Mouse (Mus musculus): ENCODE measurements at regions not wholly inside any gene's neighbourhood (a gene's known extent, or its start where the extent isn't known, plus 50 kb on each side); places are given as distances from the start of the nearest gene placed in this dataset.

DNA sequence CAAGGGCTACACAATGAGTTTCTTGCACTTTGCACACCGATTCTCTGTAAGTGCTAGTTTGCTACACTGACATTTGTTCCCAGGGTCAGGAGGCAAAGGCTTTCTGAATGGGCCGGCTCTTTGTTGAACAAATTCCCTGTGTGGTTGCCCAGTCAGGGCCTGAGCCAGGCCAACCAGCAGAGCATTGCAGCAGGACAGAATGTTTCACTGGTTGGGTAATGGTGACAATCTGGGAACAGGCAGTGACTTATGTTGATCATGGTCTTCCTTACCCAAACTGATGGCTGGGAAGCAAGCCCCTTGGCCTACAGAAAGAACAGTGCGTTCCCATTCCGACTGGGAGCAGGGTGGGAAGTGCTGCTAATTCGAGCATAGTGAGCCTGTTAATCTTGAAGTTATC lies 363.7 kb upstream of the Satb1 start:
- no peak for DNase-seq (ENCODE audit: low spot score in 2 of 2)

DNA sequence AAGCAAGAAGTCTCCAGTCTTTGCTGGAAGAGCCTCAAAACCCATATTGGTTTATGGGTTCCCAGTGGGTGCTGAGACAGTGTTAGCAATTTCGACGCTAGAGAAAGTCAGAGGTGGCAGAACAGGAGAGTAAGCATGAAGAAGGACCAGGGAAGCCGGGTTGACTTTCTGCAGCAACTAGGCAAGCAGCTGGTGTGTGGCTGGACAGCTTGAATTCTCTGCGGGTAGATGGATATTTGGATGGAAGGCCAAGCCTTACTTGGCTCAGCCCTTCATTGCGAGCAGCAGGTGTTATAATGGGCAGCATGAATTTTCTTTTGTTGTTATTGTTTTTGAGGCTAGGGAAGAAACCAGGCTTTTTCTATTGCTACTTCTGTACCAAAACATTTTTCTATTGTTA lies 362.7 kb upstream of the Satb1 start:
- DNase-seq (ENCODE audit: low spot score in 2 of 2): no peak

DNA sequence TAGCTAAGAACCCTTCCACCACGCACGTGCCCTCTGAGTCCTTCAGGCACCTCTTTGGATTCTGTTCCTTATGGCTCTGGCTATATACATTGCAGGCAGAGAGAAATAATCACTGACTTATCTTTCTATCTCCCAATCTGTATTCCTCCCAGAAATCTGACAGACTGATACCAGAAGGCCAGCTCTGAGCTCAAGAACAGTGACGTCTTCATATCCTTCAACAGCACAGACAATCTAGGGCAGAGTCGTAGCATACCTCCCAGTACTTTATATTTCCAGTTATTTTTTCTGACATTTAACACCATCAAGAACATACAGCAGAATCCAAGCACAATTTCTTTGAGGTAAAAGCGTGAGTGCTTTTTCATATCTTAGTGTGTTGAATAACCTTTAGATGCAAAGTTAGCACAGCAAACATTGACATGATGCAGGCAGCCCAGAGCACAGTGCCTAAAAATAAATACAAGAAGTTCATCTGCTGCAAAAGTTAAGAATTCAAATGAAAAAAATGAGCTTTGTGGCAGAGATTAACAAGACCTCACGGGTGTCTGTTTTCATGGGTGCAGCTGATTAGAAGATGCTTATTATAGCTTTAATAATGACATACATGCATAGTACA lies 358.1 kb upstream of the Satb1 start:
- no peak for DNase-seq (ENCODE audit: low spot score in 2 of 2)

DNA sequence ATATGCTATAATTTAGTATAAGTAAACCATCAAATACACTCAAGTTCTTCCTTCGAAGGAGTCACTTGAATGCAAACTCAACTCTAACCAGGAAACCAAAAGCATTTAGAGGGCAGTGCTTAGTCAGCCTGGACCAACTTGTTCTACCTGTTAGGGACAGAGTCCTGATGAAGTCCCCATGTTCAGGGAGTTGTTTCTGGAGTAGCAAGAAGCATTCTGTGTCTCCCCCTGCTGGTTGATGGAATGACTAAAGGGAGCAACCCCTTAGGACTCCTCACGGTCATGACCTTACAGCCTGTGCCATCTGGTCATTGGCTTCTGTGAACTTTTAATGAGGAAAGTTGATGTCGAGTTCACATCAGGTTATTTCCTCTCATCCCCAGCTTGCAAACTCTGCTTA lies 349.6 kb upstream of the Satb1 start:
- peak in 1 of 2 experiments; percentile 20 for DNase-seq (ENCODE audit: low spot score in 2 of 2)

DNA sequence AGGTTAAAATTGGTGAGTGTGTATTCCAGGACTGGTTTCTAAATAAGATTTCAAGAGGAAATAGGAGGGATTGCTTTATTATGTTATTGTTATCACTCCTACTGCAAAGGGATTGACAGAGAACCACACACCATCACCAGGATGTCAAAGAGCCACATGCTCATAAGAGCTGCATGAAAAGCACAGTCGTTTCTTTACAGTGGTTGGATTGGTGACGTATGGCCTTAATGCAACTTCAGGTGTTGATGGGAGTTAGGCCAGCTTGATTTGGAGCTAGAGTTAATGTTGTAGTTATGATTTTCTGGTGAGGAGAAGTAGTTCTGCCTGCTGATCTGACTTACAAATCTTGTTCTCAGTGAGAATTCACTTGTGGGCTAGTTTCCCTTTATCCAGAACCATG lies 344.9 kb upstream of the Satb1 start:
- no peak for DNase-seq (ENCODE audit: low spot score in 2 of 2)

DNA sequence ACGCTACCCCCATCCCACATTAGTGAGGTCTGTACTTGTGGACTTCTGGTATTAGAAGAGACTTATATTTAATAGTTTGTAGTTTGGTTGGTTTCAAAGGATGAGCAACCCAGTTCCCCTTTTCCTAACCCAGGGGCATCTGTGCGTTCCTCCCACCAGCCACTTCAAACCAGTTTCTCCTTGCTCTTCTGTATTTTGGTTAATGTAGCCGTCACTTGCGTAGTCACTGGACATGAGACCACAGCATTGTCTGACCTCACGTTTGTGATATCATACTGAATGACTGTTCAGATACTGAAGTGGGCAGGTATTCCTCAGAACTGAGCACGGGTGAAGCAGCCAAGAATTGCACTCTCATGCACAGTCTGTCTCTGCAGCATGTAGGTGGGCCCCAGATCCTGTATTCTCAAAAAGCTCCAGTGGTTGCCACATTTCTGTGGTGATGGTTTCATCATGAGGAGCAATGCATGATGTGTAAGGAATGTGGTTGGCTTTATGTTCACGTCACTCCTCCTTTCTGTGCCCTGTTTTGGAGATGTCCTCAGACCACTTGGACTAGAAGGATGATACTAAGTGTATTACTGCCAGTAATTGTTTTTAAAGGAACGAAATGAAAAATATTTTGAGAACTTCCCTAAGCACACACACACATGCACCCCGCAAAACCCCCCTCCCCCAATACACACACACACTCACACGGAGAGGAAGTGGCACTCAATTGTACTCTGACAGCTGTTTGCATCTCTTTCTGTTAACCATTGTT lies 335.2 kb upstream of the Satb1 start:
- no peak for DNase-seq (ENCODE audit: low spot score in 2 of 2)

DNA sequence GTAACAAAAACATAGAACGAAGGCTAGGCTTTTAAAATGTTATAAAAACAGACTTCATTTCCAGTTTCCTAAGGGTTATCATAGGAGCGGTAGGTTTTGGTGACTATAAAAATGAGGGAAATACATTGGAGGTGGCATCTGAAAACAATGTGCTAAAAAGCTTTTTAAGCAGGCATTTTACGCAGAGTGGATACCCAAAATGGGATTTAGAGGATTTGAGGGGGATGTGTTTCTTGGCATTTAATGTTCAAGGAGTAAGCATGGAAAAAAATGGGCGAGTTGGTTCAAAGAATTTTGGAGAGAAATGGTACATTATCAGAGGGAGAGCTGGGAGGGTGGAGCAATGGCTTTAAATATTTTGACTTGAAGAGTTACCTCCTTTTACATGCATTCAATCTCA lies 334.6 kb upstream of the Satb1 start:
- DNase-seq (ENCODE audit: low spot score in 2 of 2): no peak

DNA sequence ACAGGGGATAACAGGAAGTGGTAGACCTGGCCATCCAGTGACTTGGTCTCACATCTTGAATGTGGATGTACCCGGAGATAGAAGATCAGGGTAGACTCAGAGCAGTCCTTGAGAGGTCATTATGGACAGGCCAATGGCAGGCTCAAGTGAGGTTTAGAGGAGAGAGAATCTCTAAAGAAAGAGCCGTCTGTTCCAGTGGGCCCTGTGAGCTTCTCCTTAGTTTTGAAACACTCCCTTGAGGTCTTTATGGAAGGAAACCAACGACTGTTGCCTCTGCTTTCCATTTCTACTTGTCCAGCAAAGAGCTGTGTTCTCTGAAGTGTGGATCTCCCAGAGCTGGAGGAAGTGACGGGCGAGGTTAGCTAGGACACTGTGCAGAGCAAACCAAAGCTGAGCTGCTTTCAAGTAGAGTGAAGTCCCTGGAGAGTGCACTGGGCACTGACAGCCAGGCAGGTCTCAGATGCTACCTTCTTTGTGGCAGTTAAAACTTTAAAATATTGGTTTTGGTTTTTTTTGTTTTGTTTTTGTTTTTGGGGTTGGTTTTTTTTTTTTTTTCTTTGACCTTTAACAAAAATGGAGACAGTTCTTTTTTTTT lies 332.9 kb upstream of the Satb1 start:
- no peak for DNase-seq (ENCODE audit: low spot score in 2 of 2)

DNA sequence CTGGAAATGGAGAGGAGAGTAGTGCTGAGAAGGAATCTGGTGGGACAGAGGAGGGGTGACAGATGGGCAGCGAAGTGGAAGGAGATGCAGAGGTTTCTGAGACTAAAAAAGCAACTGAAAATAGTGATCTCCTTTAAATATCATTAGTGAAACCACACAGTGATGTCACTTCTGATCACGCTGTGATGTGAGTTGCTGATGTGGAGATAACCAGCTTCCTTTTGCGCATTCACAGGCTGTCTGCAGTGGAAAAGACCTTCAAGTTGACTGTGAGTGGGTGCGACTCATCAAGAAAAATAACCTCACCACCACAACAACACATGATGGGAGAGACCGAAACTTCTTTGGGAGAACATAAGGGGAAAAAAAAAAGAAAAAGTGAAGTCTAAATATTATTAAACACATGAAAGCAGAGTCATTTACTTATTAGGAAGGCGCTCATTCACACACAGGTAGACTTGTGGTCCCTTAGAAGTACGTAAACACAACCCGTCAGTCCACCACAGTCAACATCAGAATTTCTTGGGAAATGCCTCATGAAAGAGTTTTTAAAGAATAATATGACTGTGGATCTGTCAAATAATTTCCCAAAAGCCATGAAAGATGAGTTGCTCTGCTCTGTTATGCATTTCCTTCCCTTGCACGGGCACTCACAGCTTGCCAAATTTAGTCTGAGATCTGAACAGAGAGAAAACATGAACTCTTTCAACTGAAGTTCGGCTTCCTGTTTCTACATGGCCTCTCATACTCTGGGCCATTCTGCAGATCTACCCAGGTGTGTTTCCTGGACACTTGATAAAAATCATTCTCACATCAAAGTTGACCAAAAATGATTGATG lies 329.7 kb upstream of the Satb1 start:
- no peak for DNase-seq (ENCODE audit: low spot score in 2 of 2)

DNA sequence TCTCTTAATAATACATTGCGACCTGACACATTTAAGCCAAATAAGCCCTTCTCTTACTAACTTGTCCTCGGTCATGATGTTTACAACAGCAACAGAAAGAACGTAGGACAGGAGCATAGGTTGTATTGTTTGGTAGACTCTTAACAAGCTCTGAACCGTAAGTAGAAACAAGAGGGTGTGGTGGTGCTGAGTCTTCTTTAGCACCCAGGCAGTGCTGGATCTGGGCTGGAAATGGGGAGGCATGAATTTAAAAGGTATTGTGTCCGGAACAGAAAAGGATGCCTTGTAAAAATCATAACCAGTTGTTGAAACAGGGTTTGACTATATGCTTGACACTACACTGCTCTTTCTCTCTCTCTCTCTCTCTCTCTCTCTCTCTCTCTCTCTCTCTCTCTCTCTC lies 317.4 kb upstream of the Satb1 start:
- DNase-seq (ENCODE audit: low spot score in 2 of 2): no peak

DNA sequence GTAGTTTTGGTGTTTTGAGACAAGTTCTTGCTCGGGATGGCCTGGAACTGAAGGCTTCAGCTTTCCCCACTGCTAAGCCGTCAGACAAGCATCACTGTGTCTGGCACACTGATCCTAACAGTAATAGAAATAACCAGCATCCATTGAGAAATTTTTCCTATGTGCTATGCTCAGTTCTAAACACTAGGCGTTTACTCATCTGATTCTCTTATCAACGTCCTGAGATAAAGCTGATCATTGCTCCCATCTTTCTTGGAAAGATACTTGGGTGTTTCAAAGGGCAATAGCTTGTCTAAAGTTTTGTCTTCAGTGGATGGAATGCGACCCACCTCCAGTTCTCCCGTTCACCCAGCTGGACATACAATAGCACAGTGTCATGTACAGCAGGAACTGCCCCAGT lies 316.7 kb upstream of the Satb1 start:
- no peak for DNase-seq (ENCODE audit: low spot score in 2 of 2)

DNA sequence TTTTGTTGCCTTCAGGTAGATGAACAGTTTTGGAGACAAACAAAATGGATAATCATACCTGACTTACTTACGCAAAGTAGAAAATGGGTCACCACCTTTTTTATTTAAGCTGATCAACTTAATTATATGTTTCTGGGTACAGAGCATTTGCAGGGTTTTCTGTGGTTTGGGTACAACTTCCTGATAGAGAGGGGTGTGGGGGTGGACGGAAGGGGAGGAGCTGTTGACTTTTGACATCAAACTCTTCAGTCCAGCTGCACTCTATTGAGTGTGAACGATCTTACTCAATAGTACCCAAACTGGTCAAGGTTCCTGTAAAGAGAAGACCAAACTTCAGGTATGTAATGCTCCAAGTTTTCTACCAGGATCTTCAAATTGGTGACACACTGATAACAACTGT lies 316.0 kb upstream of the Satb1 start:
- DNase-seq (ENCODE audit: low spot score in 2 of 2): no peak

DNA sequence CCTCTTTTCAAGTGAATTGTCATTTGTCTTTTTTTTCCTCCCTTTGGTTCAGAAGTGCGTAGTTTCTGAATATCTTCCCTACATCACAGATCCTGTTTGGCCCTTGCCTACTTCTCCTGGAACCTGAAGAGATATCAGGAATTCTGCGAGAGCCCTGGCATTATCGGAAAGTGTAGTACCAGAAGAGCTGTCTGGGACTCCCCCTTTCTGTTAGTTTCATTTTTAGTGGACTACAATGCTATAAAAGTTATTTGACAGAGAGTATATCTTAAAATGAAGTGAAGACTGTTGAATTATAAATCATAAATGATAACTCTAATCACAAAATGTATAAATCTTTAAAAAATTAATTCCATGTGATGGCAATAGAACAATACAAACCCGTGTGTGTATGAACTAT lies 270.8 kb upstream of the Satb1 start:
- no peak for DNase-seq (ENCODE audit: low spot score in 2 of 2)

DNA sequence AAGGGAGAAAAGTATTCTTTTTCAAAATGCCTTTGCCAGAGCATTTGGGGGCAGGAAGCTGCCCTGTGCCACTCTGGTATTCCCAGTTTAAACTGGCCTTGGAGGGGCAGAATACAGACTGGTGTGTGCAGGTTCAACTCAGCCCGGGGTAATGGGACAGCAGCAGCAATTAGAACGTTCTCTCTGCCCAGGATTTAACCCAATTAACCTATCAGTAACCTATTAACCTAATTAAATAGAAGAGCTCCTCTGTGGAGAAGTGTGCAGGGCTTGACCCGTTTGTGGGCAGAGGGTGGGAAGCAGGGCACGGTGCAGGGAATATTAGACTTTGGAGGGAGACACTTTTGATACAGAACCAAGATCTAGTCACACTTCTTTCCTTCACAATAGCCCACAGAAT lies 252.7 kb upstream of the Satb1 start:
- DNase-seq (ENCODE audit: low spot score in 2 of 2): no peak

DNA sequence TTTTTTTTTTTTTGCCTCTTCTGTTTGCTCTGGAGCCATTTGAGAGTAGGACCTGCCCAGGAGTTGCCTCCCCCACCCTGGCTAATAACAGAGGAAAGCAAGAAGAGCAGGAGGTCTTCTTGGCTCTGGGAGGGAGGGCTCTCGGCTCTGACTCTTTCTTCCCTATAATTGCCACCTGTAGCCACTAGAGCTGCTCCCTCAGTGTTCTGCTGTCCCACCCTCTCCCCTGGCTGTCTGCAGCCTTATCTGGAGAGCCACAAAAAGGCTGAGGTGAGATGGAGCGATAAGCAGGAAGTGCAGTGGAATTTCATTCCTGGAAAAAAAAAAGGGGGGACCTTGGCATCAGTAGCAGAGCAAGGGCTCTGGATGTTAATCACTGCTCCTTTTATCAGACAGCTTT lies 251.4 kb upstream of the Satb1 start:
- no peak for DNase-seq (ENCODE audit: low spot score in 2 of 2)

DNA sequence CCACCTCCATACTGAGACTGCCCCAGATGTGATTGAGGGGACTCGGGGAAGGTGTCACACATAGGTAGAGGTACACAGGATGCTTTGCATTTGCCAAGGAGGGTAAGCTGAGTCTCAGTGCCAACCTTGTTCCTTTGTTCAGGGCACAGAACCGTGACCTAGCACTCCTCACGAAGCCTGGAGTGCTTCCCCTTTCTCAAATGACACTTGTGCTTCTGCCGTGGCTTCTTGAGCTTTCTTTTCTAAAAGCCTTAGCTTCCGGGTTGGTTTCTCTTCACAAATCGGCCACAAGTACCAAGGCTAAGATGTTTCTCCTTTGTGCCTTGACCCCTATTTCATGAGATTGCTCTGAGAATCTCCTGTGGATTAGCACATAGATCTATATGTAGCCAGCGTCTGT lies 246.2 kb upstream of the Satb1 start:
- DNase-seq (ENCODE audit: low spot score in 2 of 2): no peak

DNA sequence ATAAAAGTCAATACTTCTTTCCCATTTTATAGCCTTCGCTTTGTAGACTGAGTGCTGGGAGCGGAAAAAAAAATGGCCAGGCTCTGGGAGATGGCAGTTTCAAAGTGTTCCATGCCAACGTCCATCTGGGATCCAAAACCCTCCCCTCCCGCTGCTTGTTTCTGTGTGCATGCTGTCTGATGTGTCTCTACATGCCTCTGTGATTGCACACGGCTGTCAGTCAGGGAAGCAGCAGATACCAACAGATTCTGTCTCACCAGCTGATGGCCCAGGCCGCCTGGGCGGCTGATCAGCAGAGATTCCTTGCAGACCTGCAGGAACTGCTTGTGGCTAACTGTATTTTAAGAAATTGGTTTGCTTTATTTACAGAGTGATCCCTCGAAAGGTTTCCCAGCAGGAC lies 245.4 kb upstream of the Satb1 start:
- no peak for DNase-seq (ENCODE audit: low spot score in 2 of 2)

DNA sequence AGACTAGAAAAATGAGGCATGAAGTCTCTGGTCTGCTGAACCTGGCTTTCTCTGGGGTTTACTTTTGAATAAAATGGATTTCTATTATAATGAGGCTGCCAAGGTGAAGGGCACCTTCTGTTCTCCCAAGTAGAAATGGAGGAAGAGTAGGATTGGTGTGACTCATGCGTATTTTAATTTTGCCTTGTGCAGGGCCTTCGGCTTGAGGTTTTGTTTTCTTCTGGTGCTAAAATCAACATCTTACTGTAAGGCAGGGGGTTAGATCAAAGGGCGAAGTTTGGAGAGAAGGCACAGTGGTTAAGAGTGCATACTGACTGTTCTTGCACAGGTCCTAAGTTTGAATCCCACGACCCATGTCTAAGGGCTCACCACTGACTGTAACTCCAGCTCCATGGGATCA lies 244.9 kb upstream of the Satb1 start:
- no peak for DNase-seq (ENCODE audit: low spot score in 2 of 2)

DNA sequence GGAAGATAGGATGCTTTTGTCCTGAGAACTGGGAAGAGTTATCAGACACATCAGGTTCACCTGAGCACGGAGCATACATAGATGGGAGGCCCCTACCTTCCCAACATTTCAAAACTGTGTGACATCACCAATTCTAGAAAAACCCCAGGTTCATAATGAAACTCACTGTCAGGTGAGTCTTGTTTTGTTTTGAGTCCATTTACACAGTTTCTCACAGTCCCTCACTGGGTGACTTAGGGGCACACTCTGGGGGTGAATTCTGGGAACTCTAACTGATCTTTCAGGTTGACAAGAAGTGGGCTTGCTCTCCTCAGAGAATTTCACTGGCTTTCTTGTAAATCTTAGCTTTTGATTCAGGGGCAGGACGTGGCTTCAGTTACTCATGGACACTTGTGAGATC lies 243.7 kb upstream of the Satb1 start:
- no peak for DNase-seq (ENCODE audit: low spot score in 2 of 2)

DNA sequence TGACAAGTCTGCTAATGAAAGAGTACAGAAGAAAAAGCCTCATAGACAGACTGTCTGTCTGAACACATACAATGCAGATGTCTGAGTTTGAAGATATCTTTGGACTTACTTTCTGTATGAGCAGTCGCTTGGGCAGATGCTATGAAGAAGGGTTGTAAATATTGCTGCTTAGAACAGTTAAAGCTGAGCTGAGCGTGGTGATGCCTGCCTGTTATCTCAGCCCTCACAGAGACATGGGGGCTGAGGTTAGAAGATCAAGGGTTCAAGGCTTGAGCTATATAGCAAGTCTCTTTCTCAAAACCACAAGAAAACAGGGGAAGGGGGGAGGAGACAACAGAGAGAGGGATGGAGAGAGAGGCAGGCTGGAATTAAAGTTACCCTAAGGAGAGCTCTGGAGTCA lies 234.6 kb upstream of the Satb1 start:
- no peak for DNase-seq (ENCODE audit: low spot score in 2 of 2)

DNA sequence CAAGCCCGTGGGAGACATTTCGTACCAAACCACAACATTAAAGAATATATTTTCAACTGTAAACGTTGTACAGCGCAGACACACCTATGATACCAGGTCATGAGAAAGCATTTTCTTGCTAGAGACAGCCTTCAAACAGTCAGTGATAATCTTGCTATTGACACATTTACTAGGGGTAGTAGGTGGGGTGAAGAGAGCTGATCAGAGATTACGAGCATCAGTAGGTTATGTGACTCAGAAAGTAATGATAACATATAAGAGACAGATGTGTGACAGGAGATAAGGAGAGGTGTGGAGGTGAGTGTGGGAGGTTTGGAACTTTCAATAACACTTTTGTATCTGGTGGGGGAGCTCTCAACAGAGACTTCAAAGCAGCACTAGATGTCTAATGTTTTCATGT lies 231.5 kb upstream of the Satb1 start:
- no peak for DNase-seq (ENCODE audit: low spot score in 2 of 2)

DNA sequence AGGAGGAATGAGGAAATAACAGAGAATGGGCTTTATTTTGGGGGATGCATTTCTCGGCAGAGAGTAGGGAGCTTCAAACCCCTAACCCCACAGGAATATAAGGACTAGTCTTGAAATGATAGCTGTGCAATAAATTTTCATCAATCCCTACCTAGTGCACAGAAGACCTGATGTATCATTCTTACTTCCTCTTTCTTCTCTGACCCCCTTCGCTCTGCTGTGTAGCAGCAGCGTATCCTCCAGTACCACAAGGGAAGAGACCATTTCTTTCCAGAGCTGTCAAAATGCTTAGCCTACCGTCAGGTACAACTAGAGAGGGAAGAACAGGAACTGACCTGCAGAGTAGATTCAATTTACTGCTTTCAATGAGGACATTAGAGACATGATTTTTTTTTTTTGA lies 230.0 kb upstream of the Satb1 start:
- no peak for DNase-seq (ENCODE audit: low spot score in 2 of 2)

Data from urinary bladder, postnatal 4 days (tissue).